Mouse (Mus musculus): ENCODE data around the gene Tmem39b.

GRCm38 (mm10) chr4:129697191-129697590 lies 553 bp upstream of the Tmem39b start:
- TF ChIP-seq CTCF (IDR thresholded peaks at IDR 0.05; ENCODE audit: insufficient read depth, low read depth, low read length) (no peak), POLR2A (IDR thresholded peaks at IDR 0.05; ENCODE audit: insufficient read depth, low read depth, low read length) (no peak)
